Mouse (Mus musculus) myocyte (in vitro differentiated cells): ENCODE data around the gene Rpl38. TPM values are rescaled to one million over a fixed set of nuclear protein-coding genes. Genes with fewer than 3 reads are reported as not detected.

Experiments used
- H3K27me3 ChIP-seq: one replicate; pipeline ENCODE4 v1.6.1; 2011; ENCODE audit not compliant: control insufficient read depth, insufficient read depth, insufficient read length
- H3K36me3 ChIP-seq: one replicate; pipeline ENCODE4 v1.6.1; 2011; ENCODE audit not compliant: control insufficient read depth, insufficient read depth
- H3K4me2 ChIP-seq: one replicate; pipeline ENCODE4 v1.6.1; 2011; ENCODE audit warnings: low read depth, control low read depth
- H3K4me3 ChIP-seq: one replicate; pipeline ENCODE4 v1.5.1; 2011; ENCODE audit warnings: mild to moderate bottlenecking, control low read depth, moderate library complexity
- H3K79me2 ChIP-seq: one replicate; pipeline ENCODE4 v1.6.1; 2011; ENCODE audit not compliant: control insufficient read depth, insufficient read depth
- H3ac ChIP-seq: one replicate; pipeline ENCODE4 v1.6.1; 2011; ENCODE audit not compliant: control insufficient read depth, insufficient read length
- CEBPB ChIP-seq: IDR thresholded peaks from 2 replicates; pipeline ENCODE4 v1.6.1; 2011; ENCODE audit warnings: mild to moderate bottlenecking, moderate library complexity; ENCODE audit not compliant: poor library complexity, insufficient read depth, severe bottlenecking
- E2F4 ChIP-seq: IDR thresholded peaks from one replicate; pipeline ENCODE4 v1.6.1; 2011; ENCODE audit warnings: mild to moderate bottlenecking, control low read depth, moderate library complexity; ENCODE audit not compliant: insufficient read depth
- MAX ChIP-seq: IDR thresholded peaks from one replicate; pipeline ENCODE4 v1.6.1; 2011; ENCODE audit warnings: low read depth, mild to moderate bottlenecking, control low read depth
- MYOD1 ChIP-seq, 3 experiments: IDR thresholded peaks; one replicate each; pipeline ENCODE4 v1.6.1; 2011; ENCODE audit warnings: control low read depth in 2 of 3, low read depth in 2 of 3, mild to moderate bottlenecking in 2 of 3, moderate library complexity in 1 of 3; ENCODE audit not compliant: insufficient read length in 2 of 3, control insufficient read depth in 1 of 3
- MYOG ChIP-seq, 3 experiments: IDR thresholded peaks; one replicate each; pipeline ENCODE4 v1.6.1; 2011; ENCODE audit warnings: control low read depth in 2 of 3, low read depth in 2 of 3, mild to moderate bottlenecking in 2 of 3; ENCODE audit not compliant: insufficient read length in 2 of 3, control insufficient read depth in 1 of 3, insufficient read depth in 1 of 3
- POLR2A ChIP-seq: IDR thresholded peaks from one replicate; pipeline ENCODE4 v1.6.1; 2011; ENCODE audit warnings: low read depth, mild to moderate bottlenecking, control low read depth, moderate library complexity; ENCODE audit not compliant: insufficient read length
- POLR2AphosphoS2 ChIP-seq: IDR thresholded peaks from one replicate; pipeline ENCODE4 v1.6.1; 2011; ENCODE audit warnings: low read depth, control low read depth; ENCODE audit not compliant: insufficient read length
- REST ChIP-seq: IDR thresholded peaks from one replicate; pipeline ENCODE4 v1.6.1; 2011; ENCODE audit warnings: mild to moderate bottlenecking, control low read depth, moderate library complexity; ENCODE audit not compliant: insufficient read depth, insufficient read length
- SRF ChIP-seq: IDR thresholded peaks from one replicate; pipeline ENCODE4 v1.6.1; 2011; ENCODE audit warnings: low read depth; ENCODE audit not compliant: control insufficient read depth, insufficient read length
- TCF12 ChIP-seq: IDR thresholded peaks from one replicate; pipeline ENCODE4 v1.6.1; 2011; ENCODE audit warnings: mild to moderate bottlenecking, control low read depth; ENCODE audit not compliant: poor library complexity, insufficient read depth, severe bottlenecking
- TCF3 ChIP-seq: IDR thresholded peaks from one replicate; pipeline ENCODE4 v1.6.1; 2011; ENCODE audit warnings: low read depth, control low read depth; ENCODE audit not compliant: insufficient read length
- USF1 ChIP-seq: IDR thresholded peaks from one replicate; pipeline ENCODE4 v1.6.1; 2011; ENCODE audit warnings: low read depth, mild to moderate bottlenecking, control low read depth, moderate library complexity
- polyA plus RNA-seq: library from polyadenylated mRNA; unstranded; fragments of >200 nt; fragmentation: generic; extraction: Trizol; gene quantifications from one replicate; pipeline ENCODE4 v1.2.1, GENCODE M21; 2012; ENCODE audit warnings: missing spikeins

Gene Rpl38
- polyA plus RNA-seq, 1 experiment = 3,783 TPM

DNA sequence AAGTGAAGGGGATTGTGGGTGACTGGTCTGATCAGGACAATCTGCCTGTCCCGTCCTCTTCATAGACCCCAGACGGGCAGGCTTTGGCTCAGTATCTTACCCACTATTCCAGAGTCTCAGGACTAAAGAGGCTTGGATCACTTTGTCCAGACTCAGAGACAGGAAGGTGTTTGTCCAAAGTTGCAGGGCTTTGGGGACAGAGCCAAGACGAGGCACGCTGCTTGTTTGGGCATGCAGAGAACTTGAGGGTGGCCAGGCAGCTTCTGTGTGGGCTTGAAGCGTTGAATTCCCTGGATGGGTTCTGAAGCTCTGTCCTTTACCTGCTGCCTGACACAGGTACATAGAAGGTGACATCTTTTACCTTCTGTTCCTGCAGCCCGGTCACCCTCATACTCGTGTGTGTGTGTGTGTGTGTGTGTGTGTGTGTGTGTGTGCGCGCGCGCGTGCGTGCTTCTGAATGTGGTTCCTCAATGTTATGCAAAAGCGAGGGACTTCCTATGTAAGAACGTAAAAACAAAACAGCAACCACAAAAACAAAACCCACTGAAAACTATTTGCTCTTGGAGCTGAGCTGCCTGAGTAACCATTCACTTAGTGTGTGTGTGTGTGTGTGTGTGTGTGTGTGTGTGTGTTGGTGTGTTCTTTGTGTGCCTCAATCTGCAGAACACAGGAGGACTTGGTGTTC, 34.1 kb downstream of the Rpl38 start:
- H3K79me2 ChIP-seq = no peaks in the 10 kb centered on the region
- peaks cover 30% of the 10 kb centered on the region for H3K36me3 ChIP-seq
- H3ac ChIP-seq = no peak overlapping the region
- H3K27me3 ChIP-seq = no peaks in the 10 kb centered on the region
- no peak for TF ChIP-seq USF1
- no peak for TF ChIP-seq E2F4
- TF ChIP-seq POLR2A = no peak
- no peak for TF ChIP-seq TCF12
- TF ChIP-seq POLR2AphosphoS2 = no peak
- no peak for TF ChIP-seq TCF3
- H3K4me3 ChIP-seq = no peak overlapping the region
- no peak overlapping the region for H3K4me2 ChIP-seq

DNA sequence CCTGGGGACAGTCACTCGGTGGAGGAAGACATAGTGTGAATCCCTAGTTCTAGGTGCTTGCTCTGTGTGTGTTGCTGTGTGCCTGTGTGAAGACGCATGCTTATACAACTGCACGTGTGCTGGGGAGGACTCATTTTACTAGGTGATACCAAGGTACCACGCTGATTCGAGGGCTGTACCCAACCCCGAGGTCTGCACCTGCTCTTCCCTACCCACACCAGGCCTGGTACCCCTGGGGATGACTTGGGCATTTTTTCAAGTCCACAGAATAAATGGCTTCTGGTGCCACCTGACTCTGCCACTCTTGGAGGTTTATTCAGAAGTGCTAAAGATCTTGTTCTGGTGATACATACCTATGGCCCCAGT, 34.7 kb downstream of the Rpl38 start:
- TF ChIP-seq REST = no peak
- TF ChIP-seq POLR2AphosphoS2 = peak; percentile 65
- TF ChIP-seq CEBPB = no peak
- TF ChIP-seq MAX = no peak
- no peak for TF ChIP-seq E2F4
- TF ChIP-seq MYOG (IDR thresholded peaks at IDR 0.05; ENCODE audit: control insufficient read depth in 1 of 3, insufficient read depth in 1 of 3, insufficient read length in 2 of 3, low read depth in 2 of 3) = peak in 2 of 3 experiments; percentile 9
- TF ChIP-seq POLR2A = no peak
- TF ChIP-seq TCF3 = no peak
- no peak for TF ChIP-seq TCF12
- peak in 2 of 3 experiments; percentile 47 to 58 for TF ChIP-seq MYOD1 (IDR thresholded peaks at IDR 0.05; ENCODE audit: control insufficient read depth in 1 of 3, insufficient read length in 2 of 3, low read depth in 2 of 3)
- peaks cover 29% of the 10 kb centered on the region for H3K36me3 ChIP-seq

DNA sequence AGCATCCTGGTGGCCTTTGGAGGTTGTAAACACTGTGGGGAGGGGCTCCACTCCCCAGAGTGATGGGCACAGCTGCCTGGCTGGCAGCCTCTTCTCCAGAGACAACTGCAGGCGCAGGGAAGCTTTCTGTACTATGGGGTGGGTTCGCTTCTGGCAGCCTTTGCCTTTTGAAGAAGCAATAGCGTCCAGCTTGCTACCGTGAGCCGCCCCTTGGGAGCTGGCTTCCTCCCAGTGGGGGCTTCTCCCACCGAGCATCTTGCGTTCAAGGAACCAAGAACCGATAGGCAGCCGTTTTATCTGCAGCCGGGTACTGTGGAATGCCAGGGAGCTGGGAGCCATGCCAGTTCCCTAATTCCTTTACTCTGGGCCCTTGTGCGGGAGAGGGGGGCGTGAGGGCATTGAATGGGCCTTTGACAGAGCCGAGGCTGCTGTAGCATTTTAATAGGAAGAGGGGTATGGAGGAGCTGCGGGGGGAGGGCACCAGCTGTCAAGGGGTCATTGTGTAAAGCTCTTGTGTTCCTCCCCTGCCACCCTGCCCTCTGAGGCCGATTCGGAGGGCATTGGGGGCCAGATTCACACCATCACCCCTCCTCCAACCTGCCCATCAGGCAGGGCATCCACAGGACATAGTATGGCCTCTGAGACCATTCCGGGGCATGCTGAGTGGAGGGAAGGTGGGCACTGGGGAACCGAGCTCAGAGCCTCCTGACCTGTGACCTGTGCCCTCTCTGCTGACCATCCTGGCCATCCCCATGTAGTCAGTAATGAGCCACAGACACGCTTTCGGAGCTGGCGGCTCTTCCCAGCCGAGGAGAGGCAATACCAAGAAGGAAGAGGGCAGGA, 36.0 kb downstream of the Rpl38 start:
- Histone ChIP-seq H3K79me2 (no peaks in the 10 kb centered on the region), H3K27me3 (no peaks in the 10 kb centered on the region), H3K4me2 (peak overlapping the region; percentile 42), H3K36me3 (peaks cover 27% of the 10 kb centered on the region), H3K4me3 (no peak overlapping the region), H3ac (no peak overlapping the region)
- TF ChIP-seq POLR2AphosphoS2 (no peak), SRF (no peak), MAX (no peak), E2F4 (no peak), MYOG (IDR thresholded peaks at IDR 0.05; ENCODE audit: control insufficient read depth in 1 of 3, insufficient read depth in 1 of 3, insufficient read length in 2 of 3, low read depth in 2 of 3) (peak; percentile 40 to 92 (median 70)), TCF3 (peak; percentile 63), TCF12 (peak; percentile 81), REST (no peak), MYOD1 (IDR thresholded peaks at IDR 0.05; ENCODE audit: control insufficient read depth in 1 of 3, insufficient read length in 2 of 3, low read depth in 2 of 3) (peak; percentile 94 to 99 (median 98)), CEBPB (no peak), POLR2A (no peak), USF1 (no peak)

More for the DNA sequence above, 34.7 kb downstream of the Rpl38 start:
- no peaks in the 10 kb centered on the region for H3K79me2 ChIP-seq
- H3K4me3 ChIP-seq = no peak overlapping the region
- H3K27me3 ChIP-seq = no peaks in the 10 kb centered on the region
- H3K4me2 ChIP-seq = no peak overlapping the region
- no peak overlapping the region for H3ac ChIP-seq

DNA sequence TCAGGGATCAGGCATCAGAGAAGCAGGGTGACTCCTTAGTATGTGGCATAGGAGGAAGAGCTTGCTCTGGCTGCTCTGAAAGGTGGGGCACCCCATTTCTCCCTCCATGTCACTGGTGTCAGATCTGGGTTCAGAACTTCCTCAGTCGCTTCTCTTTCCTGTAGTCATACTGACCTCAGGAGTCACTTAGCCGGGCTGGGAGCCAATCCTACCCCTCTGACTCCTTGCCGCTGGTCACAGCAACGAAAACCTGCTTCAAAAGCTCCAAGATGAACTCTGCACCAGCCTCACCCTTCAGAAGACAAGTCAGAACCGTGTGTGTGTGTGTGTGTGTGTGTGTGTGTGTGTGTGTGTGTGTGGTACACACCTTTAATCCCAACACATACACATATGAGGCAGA, 38.0 kb downstream of the Rpl38 start:
- no peak for TF ChIP-seq MYOG (IDR thresholded peaks at IDR 0.05; ENCODE audit: control insufficient read depth in 1 of 3, insufficient read depth in 1 of 3, insufficient read length in 2 of 3, low read depth in 2 of 3)
- no peak for TF ChIP-seq SRF
- no peak for TF ChIP-seq MYOD1 (IDR thresholded peaks at IDR 0.05; ENCODE audit: control insufficient read depth in 1 of 3, insufficient read length in 2 of 3, low read depth in 2 of 3)
- TF ChIP-seq POLR2AphosphoS2 = no peak
- TF ChIP-seq REST = no peak
- no peak for TF ChIP-seq CEBPB
- no peak for TF ChIP-seq USF1
- no peak for TF ChIP-seq TCF12
- TF ChIP-seq E2F4 = no peak
- TF ChIP-seq POLR2A = no peak
- no peak for TF ChIP-seq TCF3
- TF ChIP-seq MAX = no peak
- H3K27me3 ChIP-seq = no peaks in the 10 kb centered on the region
- no peaks in the 10 kb centered on the region for H3K79me2 ChIP-seq
- no peak overlapping the region for H3K4me3 ChIP-seq
- peaks cover 33% of the 10 kb centered on the region for H3K36me3 ChIP-seq
- H3ac ChIP-seq = no peak overlapping the region
- H3K4me2 ChIP-seq = no peak overlapping the region

DNA sequence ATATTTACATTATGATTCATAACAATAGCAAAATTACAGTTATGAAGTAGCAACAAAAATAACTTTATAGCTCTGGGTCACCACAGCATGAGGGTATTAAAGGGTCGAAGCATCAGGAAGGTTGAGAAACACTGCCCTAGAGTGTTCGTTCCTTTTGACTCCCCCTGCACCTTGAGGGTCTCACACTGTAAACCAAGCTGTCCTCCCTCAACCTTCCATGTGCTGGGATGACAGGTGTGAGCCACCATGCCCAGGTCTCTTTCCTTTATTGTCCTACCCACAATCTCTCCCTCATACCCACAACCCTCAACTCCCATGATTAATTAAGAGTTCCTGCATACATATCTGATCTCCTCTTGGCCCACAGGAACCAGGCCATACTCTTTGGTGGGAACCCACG, 43.1 kb downstream of the Rpl38 start:
- H3K4me3 ChIP-seq = no peak overlapping the region
- no peaks in the 10 kb centered on the region for H3K79me2 ChIP-seq
- no peak for TF ChIP-seq TCF3
- peak; percentile 45 for TF ChIP-seq TCF12
- TF ChIP-seq MYOD1 (IDR thresholded peaks at IDR 0.05; ENCODE audit: control insufficient read depth in 1 of 3, insufficient read length in 2 of 3, low read depth in 2 of 3) = peak in 2 of 3 experiments; percentile 51 to 77
- no peak for TF ChIP-seq POLR2AphosphoS2
- TF ChIP-seq POLR2A = no peak
- TF ChIP-seq CEBPB = no peak
- peak in 1 of 3 experiments; percentile 72 for TF ChIP-seq MYOG (IDR thresholded peaks at IDR 0.05; ENCODE audit: control insufficient read depth in 1 of 3, insufficient read depth in 1 of 3, insufficient read length in 2 of 3, low read depth in 2 of 3)
- TF ChIP-seq SRF = no peak
- no peak for TF ChIP-seq REST
- no peak for TF ChIP-seq USF1
- H3ac ChIP-seq = no peak overlapping the region
- no peak overlapping the region for H3K4me2 ChIP-seq
- H3K36me3 ChIP-seq = peaks cover 41% of the 10 kb centered on the region
- no peaks in the 10 kb centered on the region for H3K27me3 ChIP-seq
